Mouse (Mus musculus) MEL (cell line): ENCODE results near the gene Tmem248. TPM values are rescaled to one million over a fixed set of nuclear protein-coding genes. Genes with fewer than 3 reads are reported as not detected.

Experiments
- DNase-seq: peaks from one replicate; pipeline ENCODE4 v3.0.0; 2011; ENCODE audit warnings: low read depth, low spot score
- H3K27ac ChIP-seq: 2 replicates; pipeline ENCODE4 v1.5.1; 2012; ENCODE audit warnings: low read depth, mild to moderate bottlenecking, control low read depth, low read length, moderate library complexity; ENCODE audit not compliant: control insufficient read depth
- H3K27me3 ChIP-seq, 2 experiments: fragments of 150-350 bp in 1 of 2; sonication (generic) in 1 of 2; 2 replicates each; pipeline ENCODE4 v1.6.1; 2012; ENCODE audit warnings: low read length in 2 of 2, mild to moderate bottlenecking in 2 of 2, improper control_type of control experiment in 1 of 2, moderate library complexity in 1 of 2; ENCODE audit not compliant: insufficient read depth in 2 of 2, control insufficient read depth in 1 of 2
- H3K36me3 ChIP-seq, 2 experiments: 2 replicates each; pipeline ENCODE4 v1.6.1; 2012 to 2014; ENCODE audit warnings: low read length in 2 of 2, improper control_type of control experiment in 1 of 2, inconsistent platforms in 1 of 2, mild to moderate bottlenecking in 1 of 2; ENCODE audit not compliant: insufficient read depth in 2 of 2, control insufficient read depth in 1 of 2
- H3K4me1 ChIP-seq, 2 experiments: fragments of 150-350 bp in 1 of 2; sonication (generic) in 1 of 2; 2 replicates each; pipeline ENCODE4 v1.6.1; 2012; ENCODE audit warnings: low read length in 2 of 2, improper control_type of control experiment in 1 of 2, mild to moderate bottlenecking in 1 of 2; ENCODE audit not compliant: insufficient read depth in 2 of 2, control insufficient read depth in 1 of 2
- H3K4me3 ChIP-seq, 2 experiments: fragments of 150-350 bp in 1 of 2; sonication (generic) in 1 of 2; 2 replicates each; pipeline ENCODE4 v1.5.1; 2012; ENCODE audit warnings: low read depth in 2 of 2, low read length in 2 of 2, mild to moderate bottlenecking in 2 of 2, moderate library complexity in 2 of 2, control low read depth in 1 of 2, improper control_type of control experiment in 1 of 2; ENCODE audit not compliant: control insufficient read depth in 1 of 2, insufficient read depth in 1 of 2
- H3K79me2 ChIP-seq: 2 replicates; pipeline ENCODE4 v1.6.1; 2012; ENCODE audit warnings: mild to moderate bottlenecking, low read length, moderate library complexity; ENCODE audit not compliant: control insufficient read depth, poor library complexity, insufficient read depth
- H3K9ac ChIP-seq: 2 replicates; pipeline ENCODE4 v1.6.1; 2012; ENCODE audit warnings: low read depth, mild to moderate bottlenecking, control low read depth, low read length, moderate library complexity; ENCODE audit not compliant: control insufficient read depth, poor library complexity, severe bottlenecking
- H3K9me3 ChIP-seq: fragments of 150-350 bp; sonication (generic); replicated peaks from 2 replicates; pipeline ENCODE4 v1.6.1; 2012; ENCODE audit warnings: mild to moderate bottlenecking, low read length, improper control_type of control experiment, moderate library complexity; ENCODE audit not compliant: insufficient read depth
- BHLHE40 ChIP-seq: IDR thresholded peaks from 2 replicates; pipeline ENCODE4 v1.6.1; 2012; ENCODE audit warnings: low read depth, mild to moderate bottlenecking, inconsistent platforms, low read length, improper control_type of control experiment, borderline replicate concordance
- CTCF ChIP-seq, 3 experiments: IDR thresholded peaks in 2 of 3; conservative IDR thresholded peaks in 1 of 3; 2 replicates each; pipeline ENCODE4 v1.5.1; 2011 to 2012; ENCODE audit warnings: low read length in 3 of 3, low read depth in 2 of 3, mild to moderate bottlenecking in 2 of 3, improper control_type of control experiment in 1 of 3, inconsistent platforms in 1 of 3, mixed read lengths in 1 of 3, moderate library complexity in 1 of 3; ENCODE audit not compliant: control insufficient read depth in 1 of 3, insufficient read depth in 1 of 3, poor library complexity in 1 of 3, severe bottlenecking in 1 of 3
- E2F4 ChIP-seq: IDR thresholded peaks from 2 replicates; pipeline ENCODE4 v1.6.1; 2011; ENCODE audit warnings: low read depth, low read length, improper control_type of control experiment, borderline replicate concordance
- ETS1 ChIP-seq: IDR thresholded peaks from 2 replicates; pipeline ENCODE4 v1.6.1; 2012; ENCODE audit warnings: low read depth, mild to moderate bottlenecking, inconsistent platforms, low read length, improper control_type of control experiment, moderate library complexity
- GATA1 ChIP-seq: IDR thresholded peaks from 2 replicates; pipeline ENCODE4 v1.6.1; 2011; ENCODE audit warnings: low read depth, low read length, improper control_type of control experiment
- MAFK ChIP-seq: IDR thresholded peaks from 2 replicates; pipeline ENCODE4 v1.6.1; 2011; ENCODE audit warnings: low read depth, mild to moderate bottlenecking, low read length, improper control_type of control experiment, borderline replicate concordance
- MAZ ChIP-seq: IDR thresholded peaks from 2 replicates; pipeline ENCODE4 v1.6.1; 2012; ENCODE audit warnings: low read depth, mild to moderate bottlenecking, inconsistent platforms, low read length, improper control_type of control experiment
- NRF1 ChIP-seq: IDR thresholded peaks from 2 replicates; pipeline ENCODE4 v1.6.1; 2014; ENCODE audit warnings: low read depth, mild to moderate bottlenecking, inconsistent platforms, low read length, improper control_type of control experiment, moderate library complexity; ENCODE audit not compliant: poor library complexity, insufficient read depth, severe bottlenecking
- POLR2AphosphoS2 ChIP-seq: IDR thresholded peaks from 2 replicates; pipeline ENCODE4 v1.6.1; 2011; ENCODE audit warnings: low read length, improper control_type of control experiment
- POLR2AphosphoS5 ChIP-seq: IDR thresholded peaks from 2 replicates; pipeline ENCODE4 v1.6.1; 2012; ENCODE audit warnings: low read depth, borderline replicate concordance, mild to moderate bottlenecking, inconsistent platforms, low read length, moderate library complexity, mixed read lengths
- RCOR1 ChIP-seq: IDR thresholded peaks from 2 replicates; pipeline ENCODE4 v1.6.1; 2012; ENCODE audit warnings: low read depth, mild to moderate bottlenecking, inconsistent platforms, low read length, improper control_type of control experiment
- SMC3 ChIP-seq: IDR thresholded peaks from 2 replicates; pipeline ENCODE4 v1.6.1; 2011; ENCODE audit warnings: low read depth, low read length, improper control_type of control experiment
- TAL1 ChIP-seq: IDR thresholded peaks from 2 replicates; pipeline ENCODE4 v1.6.1; 2012; ENCODE audit warnings: mild to moderate bottlenecking, inconsistent platforms, low read length, moderate library complexity, mixed read lengths
- UBTF ChIP-seq: IDR thresholded peaks from 2 replicates; pipeline ENCODE4 v1.6.1; 2012; ENCODE audit warnings: low read depth, mild to moderate bottlenecking, inconsistent platforms, low read length, improper control_type of control experiment, moderate library complexity, borderline replicate concordance; ENCODE audit not compliant: insufficient read depth
- ZKSCAN1 ChIP-seq: IDR thresholded peaks from 2 replicates; pipeline ENCODE4 v1.6.1; 2012; ENCODE audit warnings: low read depth, mild to moderate bottlenecking, inconsistent platforms, low read length, improper control_type of control experiment, moderate library complexity
- ZMIZ1 ChIP-seq: IDR thresholded peaks from 2 replicates; pipeline ENCODE4 v1.6.1; 2012; ENCODE audit warnings: low read depth, mild to moderate bottlenecking, inconsistent platforms, low read length, improper control_type of control experiment, moderate library complexity
- ZNF384 ChIP-seq: IDR thresholded peaks from 2 replicates; pipeline ENCODE4 v1.6.1; 2012; ENCODE audit warnings: low read depth, mild to moderate bottlenecking, inconsistent platforms, low read length, improper control_type of control experiment
- polyA plus RNA-seq, 2 experiments: library from polyadenylated mRNA; stranded (reverse) in 1 of 2; unstranded in 1 of 2; fragments of >175 nt in 1 of 2; fragments of >200 nt in 1 of 2; gene quantifications; 2 replicates each; pipeline versions ENCODE4 v1.2.1 to v1.2.4; 2012; ENCODE audit warnings: low replicate concordance in 2 of 2, low read depth in 1 of 2; ENCODE audit not compliant: insufficient read length in 2 of 2, insufficient read depth in 1 of 2, missing spikeins in 1 of 2
- total RNA-seq: library from RNA; depleted of rRNA; stranded (reverse); fragments of 300-350 nt; gene quantifications from 2 replicates; pipeline ENCODE4 v1.2.3, GENCODE M21; 2012

The Tmem248 gene
- total and polyA plus RNA-seq, 3 experiments: 55.5 to 58.2 TPM; not detected in 1

- Histone ChIP-seq H3K4me3 (no peak overlapping the region), H3K4me1 (no peaks in the 10 kb centered on the region), H3K27ac (no peak overlapping the region), H3K27me3 (no peaks in the 10 kb centered on the region), H3K79me2 (no peaks in the 10 kb centered on the region), H3K9me3 (no peaks in the 10 kb centered on the region), H3K36me3 (peaks cover 0 to 9% of the 10 kb centered on the region in 2 experiments; a peak in 2 of 4 replicates), H3K9ac (no peak overlapping the region)
- no peak for DNase-seq
- no peak for TF ChIP-seq ZMIZ1
- no peak for TF ChIP-seq SMC3
- no peak for TF ChIP-seq POLR2AphosphoS2
- TF ChIP-seq ZNF384: no peak
- TF ChIP-seq ETS1: no peak
- no peak for TF ChIP-seq NRF1
- TF ChIP-seq E2F4: no peak
- TF ChIP-seq, all 39 proteins: peak for 0
These were observed 3.9 kb upstream of the Tmem248 start for GRCm38 (mm10) chr5:130212956-130213355.

DNA sequence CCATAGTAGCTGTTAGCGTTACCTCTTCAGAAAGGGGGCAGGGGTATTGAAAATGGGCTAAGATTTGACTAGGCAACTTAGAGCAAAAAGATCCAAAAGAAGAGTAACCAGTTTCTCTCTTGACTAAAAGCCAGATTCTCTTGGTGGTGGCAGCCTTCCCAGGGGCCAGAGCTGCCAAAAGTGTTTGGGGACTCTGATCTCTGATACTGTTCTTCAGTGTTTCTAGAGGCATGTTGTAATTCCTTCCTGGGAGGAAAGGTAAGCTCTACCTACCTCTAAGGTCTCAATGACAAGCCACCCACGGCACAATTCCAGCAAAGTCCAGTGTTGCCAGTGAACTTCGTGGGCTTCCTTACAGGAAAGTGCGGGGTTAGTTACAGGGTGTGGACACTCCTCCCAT is 525 bp downstream of the Tmem248 start:
- peaks cover 6% of the 10 kb centered on the region for H3K79me2 ChIP-seq
- TF ChIP-seq MAFK: no peak
- TF ChIP-seq ZKSCAN1: no peak
- TF ChIP-seq GATA1: no peak
- TF ChIP-seq, all 39 proteins: peak for 0

GRCm38 (mm10) chr5:130218336-130218735 is 1.5 kb downstream of the Tmem248 start:
- Histone ChIP-seq H3K27ac (no peak overlapping the region), H3K4me3 (no peak overlapping the region), H3K36me3 (peaks cover 0 to 7% of the 10 kb centered on the region in 2 experiments; a peak in 2 of 4 replicates), H3K9ac (no peak overlapping the region), H3K9me3 (no peaks in the 10 kb centered on the region), H3K4me1 (peaks cover 0 to 16% of the 10 kb centered on the region in 2 experiments; a peak in 3 of 4 replicates), H3K27me3 (no peaks in the 10 kb centered on the region), H3K79me2 (peaks cover 16% of the 10 kb centered on the region)
- no peak for DNase-seq
- TF ChIP-seq BHLHE40 (no peak), UBTF (no peak), RCOR1 (no peak), CTCF (IDR thresholded peaks at IDR 0.05 in 2 of 3, conservative IDR thresholded peaks at IDR 0.05 in 1 of 3; ENCODE audit: control insufficient read depth in 1 of 3, insufficient read depth in 1 of 3, low read depth in 2 of 3, low read length in 3 of 3, poor library complexity in 1 of 3, severe bottlenecking in 1 of 3) (no peak), MAZ (no peak), TAL1 (no peak), POLR2AphosphoS5 (no peak), GATA1 (no peak)

More for the DNA sequence above, 525 bp downstream of the Tmem248 start:
- no peak overlapping the region for H3K4me3 ChIP-seq
- H3K27me3 ChIP-seq: no peaks in the 10 kb centered on the region
- H3K4me1 ChIP-seq: peaks cover 0 to 11% of the 10 kb centered on the region in 2 experiments; a peak in 2 of 4 replicates
- peaks cover 0 to 4% of the 10 kb centered on the region in 2 experiments; a peak in 3 of 4 replicates for H3K36me3 ChIP-seq
- H3K9ac ChIP-seq: no peak overlapping the region
- H3K27ac ChIP-seq: no peak overlapping the region
- no peaks in the 10 kb centered on the region for H3K9me3 ChIP-seq
- DNase-seq: no peak
